Comparison of ENCODE assay signal across 8 mouse cellular contexts in the genomic region with DNA sequence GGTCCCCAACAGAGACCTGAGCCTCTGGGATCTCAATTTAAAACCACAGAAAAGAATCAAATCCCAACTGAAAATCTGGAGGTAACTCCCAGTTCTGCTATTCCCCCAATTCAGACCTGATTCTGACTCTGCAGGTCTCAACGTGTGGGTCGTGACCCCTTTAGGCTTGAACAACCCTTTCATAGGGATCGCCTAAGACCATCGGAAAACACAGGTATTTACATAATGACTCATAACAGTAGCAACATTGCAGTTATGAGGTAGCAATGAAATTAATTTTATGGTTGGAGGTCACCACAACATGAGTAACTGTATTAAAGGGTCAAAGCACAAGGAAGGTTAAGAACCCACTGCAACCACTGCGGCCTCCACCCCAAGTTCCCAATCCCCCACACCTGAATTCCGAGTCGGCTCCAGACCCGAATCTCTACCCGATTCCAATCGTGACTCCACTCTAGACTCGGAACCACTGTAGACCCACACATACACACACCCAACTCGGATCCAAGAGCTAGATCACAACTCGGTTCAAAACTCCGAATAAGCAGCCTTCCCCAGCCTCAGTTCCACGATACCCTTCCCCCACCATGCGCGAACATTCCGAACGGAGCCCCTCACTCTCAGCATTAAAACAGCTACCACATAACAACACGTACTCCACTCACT.
A peak's percentile ranks its signal among the peaks of the same experiment; 100 is the strongest.
DNase-seq lines count a peak whose midpoint lies in the region; ATAC-seq lines count a peak whose summit lies in the region.

No protein-coding gene starts in this region.

- peaks cover 24% of the 10 kb centered on the region for H3K4me1 ChIP-seq in megakaryocyte, embryonic 14.5 days
- H3K4me1 ChIP-seq in intestine, embryonic 15.5 days (replicated peaks), result peaks cover 22% of the 10 kb centered on the region
- H3K4me1 ChIP-seq in neural tube, embryonic 13.5 days (replicated peaks), result peaks cover 45% of the 10 kb centered on the region

- WGBS in intestine, embryonic 15.5 days, result 43% methylated on average over 20 of the region's 20 CpGs
- 55% methylated on average over 20 of the region's 20 CpGs for WGBS in neural tube, embryonic 13.5 days

- H3K27ac ChIP-seq in intestine, embryonic 15.5 days, result no peak overlapping the region
- H3K27ac ChIP-seq in neural tube, embryonic 13.5 days (replicated peaks), result peak overlapping the region; percentile 78

- peaks cover 11% of the 10 kb centered on the region for H3K27me3 ChIP-seq in megakaryocyte, embryonic 14.5 days (replicated peaks)
- no peaks in the 10 kb centered on the region for H3K27me3 ChIP-seq in intestine, embryonic 15.5 days (replicated peaks)
- H3K27me3 ChIP-seq in neural tube, embryonic 13.5 days, result no peaks in the 10 kb centered on the region

- ATAC-seq in CD4-positive, CD25-positive, alpha-beta regulatory T cell, adult 4 months, result no peak
- ATAC-seq in megakaryocyte, adult 5-6 weeks (ENCODE audit: poor library complexity, severe bottlenecking), result no peak
- no peak for ATAC-seq in intestine, embryonic 15.5 days
- no peak for ATAC-seq in neural tube, embryonic 13.5 days (ENCODE audit: low read depth)

- peak; percentile 19 for DNase-seq in CD4-positive, CD25-positive, alpha-beta regulatory T cell, adult 2 months (ENCODE audit: low read depth, low spot score)
- DNase-seq in layer of hippocampus, adult 9-11 months, result no peak
- no peak for DNase-seq in yolk sac, embryonic 10.5 days (ENCODE audit: low spot score)

- peaks cover 5% of the 10 kb centered on the region for H3K36me3 ChIP-seq in megakaryocyte, embryonic 14.5 days (replicated peaks; ENCODE audit: low read length)
- no peaks in the 10 kb centered on the region for H3K36me3 ChIP-seq in intestine, embryonic 15.5 days
- no peaks in the 10 kb centered on the region for H3K36me3 ChIP-seq in neural tube, embryonic 13.5 days

- H3K4me3 ChIP-seq in megakaryocyte, embryonic 14.5 days (replicated peaks), result peak overlapping the region; percentile 96
- peak overlapping the region; percentile 48 for H3K4me3 ChIP-seq in intestine, embryonic 15.5 days (replicated peaks)
- peak overlapping the region; percentile 52 for H3K4me3 ChIP-seq in neural tube, embryonic 13.5 days

- H3K9ac ChIP-seq in intestine, embryonic 15.5 days, result peak overlapping the region; percentile 55
- peak overlapping the region; percentile 74 for H3K9ac ChIP-seq in neural tube, embryonic 13.5 days

- peaks cover 13% of the 10 kb centered on the region; the same call in 1 of the 2 replicates for H3K9me3 ChIP-seq in megakaryocyte, embryonic 14.5 days
- H3K9me3 ChIP-seq in intestine, embryonic 15.5 days, result no peaks in the 10 kb centered on the region
- H3K9me3 ChIP-seq in neural tube, embryonic 13.5 days, result peaks cover 7% of the 10 kb centered on the region; the same call in 1 of the 2 replicates

- H3K4me2 ChIP-seq in intestine, embryonic 15.5 days (replicated peaks), result peak overlapping the region; percentile 48
- peak overlapping the region; percentile 55 for H3K4me2 ChIP-seq in neural tube, embryonic 13.5 days
